In the genomic region with DNA sequence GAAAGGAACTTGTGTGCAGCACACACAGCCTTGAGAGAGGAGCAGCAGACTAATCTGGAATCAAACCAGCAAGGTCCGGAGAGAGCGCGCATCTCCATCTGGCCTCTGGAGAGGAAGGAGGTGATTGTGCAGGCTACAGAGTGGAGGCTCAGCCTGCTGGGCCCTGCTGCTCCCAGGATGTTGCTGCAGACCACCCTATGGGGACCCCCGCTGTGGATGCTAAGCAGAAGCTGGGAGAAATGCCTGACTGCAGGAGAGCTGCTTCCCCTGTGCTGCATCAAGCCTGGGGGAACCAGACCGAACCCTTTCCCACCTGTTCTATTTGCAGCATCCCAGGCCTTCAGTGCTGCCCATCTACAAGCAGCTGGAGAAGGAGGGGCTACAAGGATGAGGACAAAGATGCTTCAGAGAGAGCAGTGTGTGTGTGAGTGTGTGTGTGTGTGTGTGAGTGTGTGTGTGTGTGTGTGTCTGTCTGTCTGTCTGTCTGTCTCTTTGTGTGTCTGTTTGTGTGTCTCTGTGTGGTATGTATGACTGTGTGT, we compare ENCODE assay signal across 21 mouse cellular contexts.
DNase-seq lines count a peak whose midpoint lies in the region; ATAC-seq lines count a peak whose summit lies in the region.
"Had no signal": no experiment of that assay in that cellular context is flagged by ENCODE, and none has a peak within 500 bp of the region (broad histone marks: within the 10 kb centered on the region; RNA-seq: fewer than 3 reads in every experiment).

No protein-coding gene starts in this region.

- H3K9me3 ChIP-seq in hindbrain, embryonic 14.5 days (ENCODE audit: control insufficient read depth, low read length): no peaks in the 10 kb centered on the region
- no peaks in the 10 kb centered on the region for H3K9me3 ChIP-seq in midbrain, embryonic 11.5 days (ENCODE audit: control insufficient read depth, low read length)
- H3K9me3 ChIP-seq: heart, embryonic 13.5 days; kidney, embryonic 15.5 days; limb, embryonic 13.5 days; liver, embryonic 15.5 days; megakaryocyte, embryonic 14.5 days; stomach, embryonic 15.5 days had no signal

- peak; percentile 35; the same call in 1 of the 2 replicates for ATAC-seq in hindbrain, embryonic 14.5 days (ENCODE audit: low FRiP score)
- peak; percentile 47; the same call in 1 of the 2 replicates for ATAC-seq in midbrain, embryonic 11.5 days (ENCODE audit: low FRiP score)
- ATAC-seq in frontal cortex, adult (ENCODE audit: low TSS enrichment): no peak
- ATAC-seq: intestine, embryonic 16.5 days; lung, postnatal 0 days had no signal

- no peaks in the 10 kb centered on the region for H3K36me3 ChIP-seq in hindbrain, embryonic 14.5 days (replicated peaks; ENCODE audit: control insufficient read depth, insufficient read depth)
- H3K36me3 ChIP-seq in midbrain, embryonic 11.5 days (ENCODE audit: control insufficient read depth, insufficient read depth, low read length): no peaks in the 10 kb centered on the region
- H3K36me3 ChIP-seq: heart, embryonic 13.5 days; kidney, embryonic 15.5 days; limb, embryonic 13.5 days; liver, embryonic 15.5 days; stomach, embryonic 15.5 days had no signal

- no peaks in the 10 kb centered on the region for H3K27me3 ChIP-seq in hindbrain, embryonic 14.5 days (ENCODE audit: control insufficient read depth, insufficient read depth, low read length)
- H3K27me3 ChIP-seq in midbrain, embryonic 11.5 days (ENCODE audit: control insufficient read depth, insufficient read depth, low read length): no peaks in the 10 kb centered on the region
- H3K27me3 ChIP-seq: CH12.LX; heart, embryonic 13.5 days; kidney, embryonic 15.5 days; limb, embryonic 13.5 days; megakaryocyte, embryonic 14.5 days; stomach, embryonic 15.5 days had no signal

- no peak overlapping the region for H3K9ac ChIP-seq in hindbrain, embryonic 14.5 days
- H3K9ac ChIP-seq in midbrain, embryonic 11.5 days (ENCODE audit: low read length): no peak overlapping the region
- H3K9ac ChIP-seq: heart, embryonic 13.5 days; kidney, embryonic 15.5 days; limb, embryonic 13.5 days; liver, embryonic 15.5 days; stomach, embryonic 15.5 days had no signal

- no peak overlapping the region for H3K4me2 ChIP-seq in hindbrain, embryonic 14.5 days (replicated peaks)
- H3K4me2 ChIP-seq in midbrain, embryonic 11.5 days: no peak overlapping the region
- H3K4me2 ChIP-seq: heart, embryonic 13.5 days; kidney, embryonic 15.5 days; limb, embryonic 13.5 days; liver, embryonic 15.5 days; stomach, embryonic 15.5 days had no signal

- no peak overlapping the region for H3K4me3 ChIP-seq in hindbrain, embryonic 14.5 days (replicated peaks; ENCODE audit: low read length)
- no peak overlapping the region for H3K4me3 ChIP-seq in midbrain, embryonic 11.5 days (ENCODE audit: low read depth, low read length)
- H3K4me3 ChIP-seq: heart, embryonic 13.5 days; kidney, embryonic 15.5 days; limb, embryonic 13.5 days; liver, embryonic 15.5 days; megakaryocyte, embryonic 14.5 days; stomach, embryonic 15.5 days had no signal

- 67% methylated on average over 5 of the region's 5 CpGs for WGBS in hindbrain, embryonic 14.5 days
- WGBS in midbrain, embryonic 11.5 days: 64% methylated on average over 5 of the region's 5 CpGs

- no peak overlapping the region for H3K27ac ChIP-seq in hindbrain, embryonic 14.5 days
- H3K27ac ChIP-seq in midbrain, embryonic 11.5 days (ENCODE audit: low read depth, low read length): no peak overlapping the region
- H3K27ac ChIP-seq: heart, embryonic 13.5 days; kidney, embryonic 15.5 days; limb, embryonic 13.5 days; liver, embryonic 15.5 days; stomach, embryonic 15.5 days had no signal

- H3K4me1 ChIP-seq in hindbrain, embryonic 14.5 days (replicated peaks; ENCODE audit: control insufficient read depth, insufficient read depth, low read length): peaks cover 7% of the 10 kb centered on the region; the same call in 1 of the 2 replicates
- peaks cover 7% of the 10 kb centered on the region for H3K4me1 ChIP-seq in midbrain, embryonic 11.5 days (ENCODE audit: control insufficient read depth, insufficient read depth, low read length)
- H3K4me1 ChIP-seq: heart, embryonic 13.5 days; liver, embryonic 15.5 days; megakaryocyte, embryonic 14.5 days; stomach, embryonic 15.5 days had no signal

- intact Hi-C loops in left cerebral cortex, postnatal 4 days (cut with DNase I): loop anchor here (10.0 kb wide), 1 partner anchor 202 kb away; no protein-coding TSS in a partner anchor
- intact Hi-C loops in left cerebral cortex, postnatal 14 days (cut with DNase I): no loop called here

- peak; percentile 27 for DNase-seq in left cerebral cortex, postnatal 4 days
- no peak for DNase-seq in left cerebral cortex, postnatal 14 days (ENCODE audit: low spot score in 2 of 2)
- no peak for DNase-seq in hindbrain, embryonic 14.5 days (ENCODE audit: low spot score)
- DNase-seq in midbrain, embryonic 11.5 days (ENCODE audit: low spot score, missing footprints): no peak
- no peak for DNase-seq in kidney, postnatal 4 days
- DNase-seq in kidney, postnatal 14 days: no peak
- DNase-seq in testis, postnatal 14 days (ENCODE audit: low spot score): no peak
- DNase-seq: adrenal gland, adult 2 months; cerebellum, postnatal 36 days; heart, postnatal 36 days; spleen, adult 18-20 months had no signal
